Mouse (Mus musculus) layer of hippocampus, adult 2 months (tissue): ENCODE measurements at regions not wholly inside any gene's neighbourhood (a gene's known extent, or its start where the extent isn't known, plus 50 kb on each side); places are given as distances from the start of the nearest gene placed in this dataset.

Experiments
- DNase-seq, 2 experiments: peaks; one replicate each; pipeline ENCODE4 v3.0.0; 2022; ENCODE audit warnings: low spot score in 2 of 2
- H3K27ac ChIP-seq: fragments of 200-600 bp; 2 replicates; pipeline ENCODE4 v1.8.1; 2022
- H3K4me3 ChIP-seq: fragments of 200-600 bp; 2 replicates; pipeline ENCODE4 v1.8.1; 2022; ENCODE audit warnings: mild to moderate bottlenecking
- CTCF ChIP-seq: fragments of 200-600 bp; conservative IDR thresholded peaks from 2 replicates; pipeline ENCODE4 v1.8.1; 2022; ENCODE audit warnings: antibody characterized with exemption, mild to moderate bottlenecking, moderate library complexity

- TF ChIP-seq CTCF: no peak
- no peak overlapping the region for H3K4me3 ChIP-seq
- no peak for DNase-seq
- no peak overlapping the region for H3K27ac ChIP-seq
These were observed 55.1 kb upstream of the Tns3 start for GRCm38 (mm10) chr11:8719211-8719966.

- DNase-seq: no peak
- Histone ChIP-seq H3K27ac (no peak overlapping the region), H3K4me3 (no peak overlapping the region)
- no peak for TF ChIP-seq CTCF
These were observed 53.4 kb upstream of the Tns3 start for GRCm38 (mm10) chr11:8717774-8718173.

GRCm38 (mm10) chr11:8716858-8717257 lies 52.5 kb upstream of the Tns3 start:
- no peak for DNase-seq
- no peak for TF ChIP-seq CTCF
- Histone ChIP-seq H3K4me3 (no peak overlapping the region), H3K27ac (no peak overlapping the region)

GRCm38 (mm10) chr11:8715775-8716174 lies 51.4 kb upstream of the Tns3 start:
- no peak overlapping the region for H3K27ac ChIP-seq
- no peak for TF ChIP-seq CTCF
- H3K4me3 ChIP-seq: no peak overlapping the region
- DNase-seq: no peak
